Mouse (Mus musculus) bone marrow macrophage, adult 2 months (primary cell): Measurements from ENCODE around the gene Ate1.

Experiments
- CTCF ChIP-seq: IDR thresholded peaks from 2 replicates; pipeline ENCODE4 v1.5.1; 2012; ENCODE audit warnings: low read depth, mild to moderate bottlenecking, low read length, moderate library complexity
- POLR2A ChIP-seq: IDR thresholded peaks from 2 replicates; pipeline ENCODE4 v1.6.1; 2012; ENCODE audit warnings: mild to moderate bottlenecking, low read depth, low read length, borderline replicate concordance

DNA sequence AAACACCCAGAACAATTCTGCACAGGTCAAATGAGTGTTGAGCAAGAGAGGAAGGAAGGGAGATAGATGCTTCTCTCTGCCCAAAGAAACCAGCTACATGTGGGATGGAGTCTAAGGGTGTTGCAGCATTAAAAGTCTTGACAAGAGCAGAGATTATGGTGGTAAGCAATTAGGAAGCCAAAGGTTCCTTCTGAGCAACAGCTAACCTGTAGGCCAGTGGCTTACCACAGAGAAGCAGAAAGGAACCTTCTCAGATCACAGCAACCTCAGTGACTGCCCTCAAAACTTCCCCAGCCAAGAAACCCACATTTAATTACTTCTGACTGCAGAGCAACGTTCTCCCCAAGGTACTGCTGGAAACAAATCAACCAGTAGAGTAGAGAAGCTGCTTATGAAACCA, 18.7 kb downstream of the Ate1 start:
- TF ChIP-seq CTCF (no peak), POLR2A (no peak)
